Mouse (Mus musculus) hindbrain, embryonic 13.5 days (tissue): ENCODE measurements around the gene Map2. TPM values are rescaled to one million over a fixed set of nuclear protein-coding genes. Genes with fewer than 3 reads are reported as not detected.

Source experiments
- ATAC-seq: fragments of 200-750 bp; cut with Nextera tagmentation; 2 replicates; pipeline ENCODE4 v1.8.0; 2017; ENCODE audit warnings: moderate TSS enrichment; ENCODE audit not compliant: low FRiP score
- H3K27ac ChIP-seq: fragments of 300-500 bp; sonication (generic); 2 replicates; pipeline ENCODE4 v1.5.1; 2015; ENCODE audit warnings: inconsistent platforms, mild to moderate bottlenecking, moderate library complexity
- H3K27me3 ChIP-seq: fragments of 300-500 bp; sonication (generic); 2 replicates; pipeline ENCODE4 v1.6.1; 2015; ENCODE audit warnings: mild to moderate bottlenecking, inconsistent platforms
- H3K36me3 ChIP-seq: fragments of 300-500 bp; sonication (generic); 2 replicates; pipeline ENCODE4 v1.6.1; 2015; ENCODE audit warnings: mild to moderate bottlenecking, inconsistent platforms
- H3K4me1 ChIP-seq: fragments of 300-500 bp; sonication (generic); replicated peaks from 2 replicates; pipeline ENCODE4 v1.6.1; 2015; ENCODE audit warnings: inconsistent platforms
- H3K4me2 ChIP-seq: fragments of 300-500 bp; sonication (generic); 2 replicates; pipeline ENCODE4 v1.6.1; 2015; ENCODE audit warnings: inconsistent platforms, mild to moderate bottlenecking, moderate library complexity
- H3K4me3 ChIP-seq: fragments of 300-500 bp; sonication (generic); 2 replicates; pipeline ENCODE4 v1.5.1; 2015; ENCODE audit warnings: mild to moderate bottlenecking, inconsistent platforms
- H3K9ac ChIP-seq: fragments of 300-500 bp; sonication (generic); 2 replicates; pipeline ENCODE4 v1.6.1; 2015; ENCODE audit warnings: mild to moderate bottlenecking, inconsistent platforms
- H3K9me3 ChIP-seq: fragments of 300-500 bp; sonication (generic); 2 replicates; pipeline ENCODE4 v1.6.1; 2016; ENCODE audit warnings: inconsistent platforms
- WGBS: fragments of 180-500 bp; shearing (Covaris S2); methylation state at CpG from one replicate; pipeline ENCODE4 v1.1.7; 2015; 5-methylcytosine and 5-hydroxymethylcytosine counted together
- polyA plus RNA-seq: library from polyadenylated mRNA; unstranded; fragments of >200 nt; fragmentation: Nextera tagmentation; extraction: Ambion mirVana; gene quantifications from 2 replicates; pipeline ENCODE4 v1.2.1, GENCODE M21; 2015

Gene Map2
- polyA plus RNA-seq: 442 and 445 TPM in 2 replicates

GRCm38 (mm10) chr1:66175041-66175665 is at the start of gene Map2:
Gene Map2, plus strand, starts transcription at chr1:66175273.
- Histone ChIP-seq H3K4me2 (peak within 1 kb of the TSS; percentile 59), H3K4me1 (peaks cover 32% of the 10 kb centered on the region), H3K36me3 (0 out of 2 replicates have a peak, but pooled peaks cover 10% of the 10 kb centered on the region), H3K27ac (peak within 1 kb of the TSS; percentile 96), H3K9me3 (no peaks in the 10 kb centered on the region), H3K9ac (peak within 1 kb of the TSS; percentile 97), H3K4me3 (peak within 1 kb of the TSS; percentile 93), H3K27me3 (no peaks in the 10 kb centered on the region)
- peak; percentile 96 for ATAC-seq
- under 1% methylated on average over 38 of the region's 61 CpGs for WGBS

- Histone ChIP-seq H3K4me1 (no peaks in the 10 kb centered on the region), H3K9ac (no peak overlapping the region), H3K27me3 (no peaks in the 10 kb centered on the region), H3K4me3 (no peak overlapping the region), H3K36me3 (no peaks in the 10 kb centered on the region), H3K4me2 (no peak overlapping the region), H3K27ac (no peak overlapping the region), H3K9me3 (no peaks in the 10 kb centered on the region)
- ATAC-seq: no peak
Measured at GRCm38 (mm10) chr1:66133014-66133413, 42.1 kb upstream of the Map2 start.

GRCm38 (mm10) chr1:66135324-66135723 is 39.7 kb upstream of the Map2 start:
- no peak overlapping the region for H3K4me2 ChIP-seq
- H3K4me3 ChIP-seq: no peak overlapping the region
- H3K27me3 ChIP-seq: no peaks in the 10 kb centered on the region
- no peaks in the 10 kb centered on the region for H3K9me3 ChIP-seq
- ATAC-seq: no peak
- no peak overlapping the region for H3K27ac ChIP-seq
- no peaks in the 10 kb centered on the region for H3K36me3 ChIP-seq
- no peak overlapping the region for H3K9ac ChIP-seq
- H3K4me1 ChIP-seq: no peaks in the 10 kb centered on the region

- H3K4me3 ChIP-seq: no peak overlapping the region
- H3K27ac ChIP-seq: no peak overlapping the region
- ATAC-seq: no peak
- WGBS: 74% methylated on average over 1 of the region's 1 CpGs
- H3K27me3 ChIP-seq: no peaks in the 10 kb centered on the region
- H3K36me3 ChIP-seq: no peaks in the 10 kb centered on the region
- H3K9me3 ChIP-seq: no peaks in the 10 kb centered on the region
- H3K9ac ChIP-seq: no peak overlapping the region
- H3K4me1 ChIP-seq: no peaks in the 10 kb centered on the region
- no peak overlapping the region for H3K4me2 ChIP-seq
Measured at GRCm38 (mm10) chr1:66140686-66141085, 34.4 kb upstream of the Map2 start.

GRCm38 (mm10) chr1:66145180-66145579 is 29.9 kb upstream of the Map2 start:
- WGBS: 79% methylated on average over 3 of the region's 3 CpGs
- Histone ChIP-seq H3K4me3 (no peak overlapping the region), H3K4me1 (peaks cover 10% of the 10 kb centered on the region), H3K27ac (no peak overlapping the region), H3K36me3 (no peaks in the 10 kb centered on the region), H3K4me2 (no peak overlapping the region), H3K9me3 (no peaks in the 10 kb centered on the region), H3K9ac (no peak overlapping the region), H3K27me3 (no peaks in the 10 kb centered on the region)
- ATAC-seq: no peak

GRCm38 (mm10) chr1:66148825-66149514 is 26.1 kb upstream of the Map2 start:
- H3K4me1 ChIP-seq: peaks cover 10% of the 10 kb centered on the region
- ATAC-seq: peak; percentile 71
- no peak overlapping the region for H3K9ac ChIP-seq
- no peaks in the 10 kb centered on the region for H3K36me3 ChIP-seq
- no peak overlapping the region for H3K4me2 ChIP-seq
- no peaks in the 10 kb centered on the region for H3K27me3 ChIP-seq
- no peaks in the 10 kb centered on the region for H3K9me3 ChIP-seq
- peak overlapping the region; percentile 36; the same call in 1 of the 2 replicates for H3K27ac ChIP-seq
- H3K4me3 ChIP-seq: no peak overlapping the region
- WGBS: 28% methylated on average over 2 of the region's 2 CpGs

GRCm38 (mm10) chr1:66150806-66151205 is 24.3 kb upstream of the Map2 start:
- Histone ChIP-seq H3K4me2 (no peak overlapping the region), H3K9ac (no peak overlapping the region), H3K27ac (no peak overlapping the region), H3K4me3 (no peak overlapping the region), H3K36me3 (no peaks in the 10 kb centered on the region), H3K4me1 (peaks cover 10% of the 10 kb centered on the region), H3K27me3 (no peaks in the 10 kb centered on the region), H3K9me3 (no peaks in the 10 kb centered on the region)
- WGBS: 89% methylated on average over 3 of the region's 3 CpGs
- no peak for ATAC-seq

- no peaks in the 10 kb centered on the region for H3K36me3 ChIP-seq
- no peaks in the 10 kb centered on the region for H3K4me1 ChIP-seq
- no peak overlapping the region for H3K9ac ChIP-seq
- no peaks in the 10 kb centered on the region for H3K27me3 ChIP-seq
- no peak overlapping the region for H3K4me2 ChIP-seq
- WGBS: 77% methylated on average over 2 of the region's 2 CpGs
- no peak overlapping the region for H3K27ac ChIP-seq
- no peaks in the 10 kb centered on the region for H3K9me3 ChIP-seq
- ATAC-seq: no peak
- no peak overlapping the region for H3K4me3 ChIP-seq
Measured at GRCm38 (mm10) chr1:66157135-66157534, 17.9 kb upstream of the Map2 start.

- no peaks in the 10 kb centered on the region for H3K36me3 ChIP-seq
- no peak overlapping the region for H3K4me3 ChIP-seq
- H3K9ac ChIP-seq: no peak overlapping the region
- H3K27me3 ChIP-seq: no peaks in the 10 kb centered on the region
- H3K9me3 ChIP-seq: no peaks in the 10 kb centered on the region
- no peak for ATAC-seq
- no peak overlapping the region for H3K27ac ChIP-seq
- no peak overlapping the region for H3K4me2 ChIP-seq
- H3K4me1 ChIP-seq: no peaks in the 10 kb centered on the region
Measured at GRCm38 (mm10) chr1:66157589-66157988, 17.5 kb upstream of the Map2 start.

GRCm38 (mm10) chr1:66164648-66165047 is 10.4 kb upstream of the Map2 start:
- H3K27me3 ChIP-seq: no peaks in the 10 kb centered on the region
- H3K9me3 ChIP-seq: no peaks in the 10 kb centered on the region
- H3K27ac ChIP-seq: no peak overlapping the region
- no peak overlapping the region for H3K9ac ChIP-seq
- H3K4me2 ChIP-seq: no peak overlapping the region
- 76% methylated on average over 2 of the region's 2 CpGs for WGBS
- no peaks in the 10 kb centered on the region for H3K4me1 ChIP-seq
- ATAC-seq: no peak
- H3K4me3 ChIP-seq: no peak overlapping the region
- no peaks in the 10 kb centered on the region for H3K36me3 ChIP-seq

GRCm38 (mm10) chr1:66168722-66169121 is 6.4 kb upstream of the Map2 start:
- 75% methylated on average over 5 of the region's 5 CpGs for WGBS
- H3K36me3 ChIP-seq: no peaks in the 10 kb centered on the region
- H3K9ac ChIP-seq: no peak overlapping the region
- no peaks in the 10 kb centered on the region for H3K27me3 ChIP-seq
- no peak overlapping the region for H3K4me2 ChIP-seq
- H3K27ac ChIP-seq: no peak overlapping the region
- peaks cover 3% of the 10 kb centered on the region; the same call in 1 of the 2 replicates for H3K4me1 ChIP-seq
- ATAC-seq: no peak
- H3K9me3 ChIP-seq: no peaks in the 10 kb centered on the region
- no peak overlapping the region for H3K4me3 ChIP-seq

GRCm38 (mm10) chr1:66172127-66172526 is 2.9 kb upstream of the Map2 start:
- no peak for ATAC-seq
- Histone ChIP-seq H3K27ac (no peak overlapping the region), H3K4me2 (no peak overlapping the region), H3K4me1 (peaks cover 7% of the 10 kb centered on the region; the same call in 1 of the 2 replicates), H3K9me3 (no peaks in the 10 kb centered on the region), H3K27me3 (no peaks in the 10 kb centered on the region), H3K36me3 (no peaks in the 10 kb centered on the region), H3K9ac (no peak overlapping the region), H3K4me3 (no peak overlapping the region)
- WGBS: 78% methylated on average over 3 of the region's 3 CpGs

GRCm38 (mm10) chr1:66173630-66174029 is 1.4 kb upstream of the Map2 start:
- Histone ChIP-seq H3K27me3 (no peaks in the 10 kb centered on the region), H3K4me1 (peaks cover 20% of the 10 kb centered on the region), H3K9me3 (no peaks in the 10 kb centered on the region), H3K4me2 (no peak overlapping the region), H3K36me3 (0 out of 2 replicates have a peak, but pooled peaks cover 4% of the 10 kb centered on the region), H3K9ac (no peak overlapping the region), H3K4me3 (no peak overlapping the region), H3K27ac (no peak overlapping the region)
- no peak for ATAC-seq
- 48% methylated on average over 5 of the region's 5 CpGs for WGBS
